Mouse (Mus musculus) limb, embryonic 14.5 days (tissue): ENCODE measurements at regions not wholly inside any gene's neighbourhood (a gene's known extent, or its start where the extent isn't known, plus 50 kb on each side); places are given as distances from the start of the nearest gene placed in this dataset.

Source experiments
- ATAC-seq: fragments of 200-750 bp; cut with Nextera tagmentation; 2 replicates; pipeline ENCODE4 v1.8.0; 2017; ENCODE audit warnings: low read depth, moderate number of reproducible peaks, moderate TSS enrichment; ENCODE audit not compliant: low FRiP score
- DNase-seq: peaks from one replicate; pipeline ENCODE4 v3.0.0-alpha.2; 2015; ENCODE audit warnings: low spot score
- H3K27ac ChIP-seq: fragments of 300-500 bp; sonication (generic); replicated peaks from 2 replicates; pipeline ENCODE4 v1.5.1; 2014; ENCODE audit warnings: low read depth, mild to moderate bottlenecking, low read length, moderate library complexity, mixed read lengths
- H3K27me3 ChIP-seq: fragments of 300-500 bp; sonication (generic); 2 replicates; pipeline ENCODE4 v1.6.1; 2014; ENCODE audit warnings: low read length, mixed read lengths; ENCODE audit not compliant: control insufficient read depth, insufficient read depth
- H3K36me3 ChIP-seq: fragments of 300-500 bp; sonication (generic); 2 replicates; pipeline ENCODE4 v1.6.1; 2014; ENCODE audit warnings: mild to moderate bottlenecking, low read length, moderate library complexity, mixed read lengths; ENCODE audit not compliant: control insufficient read depth, insufficient read depth
- H3K4me1 ChIP-seq: fragments of 300-500 bp; sonication (generic); 2 replicates; pipeline ENCODE4 v1.6.1; 2014; ENCODE audit warnings: antibody characterized with exemption, low read length, mixed read lengths; ENCODE audit not compliant: control insufficient read depth, insufficient read depth
- H3K4me2 ChIP-seq: fragments of 300-500 bp; sonication (generic); replicated peaks from 2 replicates; pipeline ENCODE4 v1.6.1; 2014; ENCODE audit warnings: low read depth, mild to moderate bottlenecking, low read length, moderate library complexity; ENCODE audit not compliant: severe bottlenecking
- H3K4me3 ChIP-seq: fragments of 300-500 bp; sonication (generic); replicated peaks from 2 replicates; pipeline ENCODE4 v1.5.1; 2014; ENCODE audit warnings: low read length
- H3K9ac ChIP-seq: fragments of 300-500 bp; sonication (generic); 2 replicates; pipeline ENCODE4 v1.6.1; 2014; ENCODE audit warnings: mild to moderate bottlenecking, low read depth, low read length, moderate library complexity; ENCODE audit not compliant: severe bottlenecking
- H3K9me3 ChIP-seq: fragments of 300-500 bp; sonication (generic); 2 replicates; pipeline ENCODE4 v1.6.1; 2016; ENCODE audit warnings: low read length; ENCODE audit not compliant: control insufficient read depth
- POLR2A ChIP-seq: fragments of 200-500 bp; IDR thresholded peaks from 2 replicates; pipeline ENCODE4 v1.8.0; 2012; ENCODE audit warnings: inconsistent platforms, mild to moderate bottlenecking, moderate library complexity, borderline replicate concordance; ENCODE audit not compliant: insufficient read depth, insufficient read length; ENCODE audit errors: extremely low read depth
- WGBS: fragments of 180-500 bp; shearing (Covaris S2); extraction: QIAGEN DNeasy Blood & Tissue Kit; methylation state at CpG from one replicate; pipeline ENCODE4 v1.1.7; 2014; 5-methylcytosine and 5-hydroxymethylcytosine counted together

DNA sequence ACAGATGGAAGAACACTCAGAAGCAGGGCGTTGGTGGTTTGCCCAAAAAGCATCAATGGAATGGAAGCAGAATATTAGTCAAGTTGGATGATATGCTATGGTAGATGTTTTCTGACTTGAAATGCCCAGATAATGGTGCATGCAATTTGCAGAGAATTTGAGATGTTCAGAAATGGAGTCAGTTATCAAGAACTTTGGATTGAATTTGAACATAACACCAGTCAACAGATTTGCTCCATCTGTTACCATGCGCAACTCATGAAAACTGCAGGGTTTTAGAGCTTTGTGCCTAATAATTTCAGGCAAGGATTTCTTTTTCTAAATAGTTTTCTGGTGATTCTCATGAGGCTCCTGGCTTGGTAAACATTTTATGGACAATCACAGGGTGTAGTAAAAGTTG is 365.9 kb downstream of the Ipmk start:
- no peak overlapping the region for H3K9ac ChIP-seq
- no peak overlapping the region for H3K4me2 ChIP-seq
- 93% methylated on average over 2 of the region's 2 CpGs for WGBS
- TF ChIP-seq POLR2A = no peak
- H3K9me3 ChIP-seq = no peaks in the 10 kb centered on the region
- H3K4me1 ChIP-seq = no peaks in the 10 kb centered on the region
- H3K27me3 ChIP-seq = no peaks in the 10 kb centered on the region
- H3K4me3 ChIP-seq = no peak overlapping the region
- DNase-seq (no peak), ATAC-seq (no peak)
- no peaks in the 10 kb centered on the region for H3K36me3 ChIP-seq
- H3K27ac ChIP-seq = no peak overlapping the region

DNA sequence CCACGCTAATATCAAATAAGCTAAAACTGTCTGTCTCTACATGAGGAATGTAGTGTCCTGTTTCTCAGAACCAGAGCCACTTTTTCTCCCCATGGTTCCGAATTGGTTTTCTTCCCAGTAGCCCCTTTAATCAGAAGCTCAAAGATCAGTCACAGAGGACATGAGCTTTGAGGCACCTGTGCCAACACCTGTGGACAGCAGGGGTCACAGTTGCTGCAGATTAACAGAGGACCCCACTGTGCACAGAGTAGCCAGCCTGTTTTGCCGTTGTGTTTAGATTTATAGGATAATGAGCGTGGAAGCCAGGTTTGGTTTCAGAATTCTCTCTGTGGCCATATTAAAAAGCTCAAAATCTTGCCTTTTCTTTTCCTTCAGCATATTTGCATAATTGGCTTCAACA is 380.2 kb downstream of the Ipmk start:
- Histone ChIP-seq H3K4me1 (no peaks in the 10 kb centered on the region), H3K27ac (no peak overlapping the region), H3K9ac (no peak overlapping the region), H3K4me3 (no peak overlapping the region), H3K27me3 (no peaks in the 10 kb centered on the region), H3K4me2 (no peak overlapping the region), H3K36me3 (no peaks in the 10 kb centered on the region), H3K9me3 (no peaks in the 10 kb centered on the region)
- 35% methylated on average over 4 of the region's 4 CpGs for WGBS
- DNase-seq = no peak
- no peak for ATAC-seq
- no peak for TF ChIP-seq POLR2A

DNA sequence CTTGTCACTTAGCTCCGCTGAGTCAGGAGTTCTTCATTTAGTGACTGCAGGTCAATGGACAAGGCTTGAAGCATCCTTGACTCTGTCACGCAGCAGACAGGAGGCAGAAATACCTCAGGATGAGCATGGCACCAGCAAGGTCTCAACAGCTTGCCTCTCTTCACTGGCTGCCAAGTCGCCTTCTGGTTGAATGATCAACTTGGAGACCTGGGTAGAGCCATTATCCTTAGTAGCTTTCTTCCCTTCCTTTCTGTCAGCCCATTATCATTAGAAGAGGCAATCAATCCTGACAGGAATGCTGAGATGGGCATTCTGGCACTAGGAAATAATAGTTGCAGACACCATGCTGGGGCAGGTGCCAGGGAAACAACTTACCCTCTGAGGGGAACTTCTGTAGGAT is 386.3 kb downstream of the Ipmk start:
- 87% methylated on average over 3 of the region's 3 CpGs for WGBS
- ATAC-seq = no peak

DNA sequence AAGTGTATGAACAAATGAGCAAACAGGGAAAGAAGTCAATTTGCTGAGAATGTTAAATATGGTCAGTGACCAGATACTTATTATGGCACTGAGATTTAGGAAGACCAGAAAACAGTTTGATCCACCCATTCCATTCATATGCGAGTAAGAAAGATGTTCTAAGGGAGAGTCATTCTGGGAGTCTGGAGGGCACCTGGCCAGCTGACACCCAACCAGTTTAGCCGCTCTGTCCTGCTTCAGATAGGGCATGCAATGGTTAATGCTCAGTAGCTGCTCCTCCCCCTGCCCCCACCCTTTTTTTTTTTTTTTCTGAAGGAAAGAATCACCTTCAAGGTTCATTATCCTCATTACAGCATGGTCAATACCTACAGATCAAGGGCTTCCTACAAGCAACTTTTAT is 386.9 kb downstream of the Ipmk start:
- H3K4me1 ChIP-seq = no peaks in the 10 kb centered on the region
- no peak for DNase-seq
- H3K27ac ChIP-seq = no peak overlapping the region
- TF ChIP-seq POLR2A = no peak
- ATAC-seq = no peak
- no peaks in the 10 kb centered on the region for H3K36me3 ChIP-seq
- 75% methylated on average over 2 of the region's 2 CpGs for WGBS
- H3K27me3 ChIP-seq = no peaks in the 10 kb centered on the region
- no peak overlapping the region for H3K9ac ChIP-seq
- no peak overlapping the region for H3K4me2 ChIP-seq
- no peak overlapping the region for H3K4me3 ChIP-seq
- no peaks in the 10 kb centered on the region for H3K9me3 ChIP-seq

More for the DNA sequence above, 386.3 kb downstream of the Ipmk start:
- Histone ChIP-seq H3K4me3 (no peak overlapping the region), H3K27me3 (no peaks in the 10 kb centered on the region), H3K36me3 (no peaks in the 10 kb centered on the region), H3K4me1 (no peaks in the 10 kb centered on the region), H3K4me2 (no peak overlapping the region), H3K9ac (no peak overlapping the region), H3K9me3 (no peaks in the 10 kb centered on the region), H3K27ac (no peak overlapping the region)
- no peak for DNase-seq
- no peak for TF ChIP-seq POLR2A

DNA sequence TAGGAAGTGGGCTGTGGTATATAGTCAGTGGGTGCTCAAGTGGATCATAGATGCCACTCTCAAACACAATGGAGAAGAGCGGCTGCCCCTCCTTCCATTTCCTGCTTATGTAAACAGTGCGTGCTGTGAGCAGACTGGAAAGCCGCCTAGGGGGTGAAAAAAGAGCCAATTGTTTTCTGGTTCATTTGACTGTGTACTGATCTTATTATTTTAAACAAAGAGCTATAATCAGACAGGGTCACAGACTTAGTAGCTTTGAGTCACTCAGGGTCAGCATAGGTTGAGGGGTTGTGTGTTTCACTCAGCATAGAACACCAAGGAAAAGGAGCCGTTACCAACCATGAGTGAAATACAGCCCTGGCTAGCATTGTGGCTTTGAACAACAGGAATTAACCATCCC is 390.7 kb downstream of the Ipmk start:
- DNase-seq (no peak), ATAC-seq (no peak)
- Histone ChIP-seq H3K36me3 (no peaks in the 10 kb centered on the region), H3K4me1 (no peaks in the 10 kb centered on the region), H3K4me2 (no peak overlapping the region), H3K9me3 (no peaks in the 10 kb centered on the region), H3K27ac (no peak overlapping the region), H3K4me3 (no peak overlapping the region), H3K27me3 (no peaks in the 10 kb centered on the region), H3K9ac (no peak overlapping the region)
- WGBS = 66% methylated on average over 4 of the region's 4 CpGs
- no peak for TF ChIP-seq POLR2A
